ENCODE assay signal across 8 mouse cellular contexts in genomic region chr8:105533892-105534329, GRCm38 (mm10). TPM values are rescaled to one million over a fixed set of nuclear protein-coding genes. Genes with fewer than 3 reads are reported as not detected.
DNase-seq lines count a peak whose midpoint lies in the region; ATAC-seq lines count a peak whose summit lies in the region.

No protein-coding gene starts in this region.

- H3K9me3 ChIP-seq in forebrain, embryonic 16.5 days (ENCODE audit: control insufficient read depth, low read length) = no peaks in the 10 kb centered on the region
- no peaks in the 10 kb centered on the region for H3K9me3 ChIP-seq in hindbrain, embryonic 12.5 days (replicated peaks)

- H3K4me2 ChIP-seq in forebrain, embryonic 16.5 days (ENCODE audit: low read length) = no peak overlapping the region
- H3K4me2 ChIP-seq in hindbrain, embryonic 12.5 days (replicated peaks) = no peak overlapping the region

- H3K27ac ChIP-seq in forebrain, embryonic 16.5 days (ENCODE audit: low read length) = no peak overlapping the region
- H3K27ac ChIP-seq in hindbrain, embryonic 12.5 days = no peak overlapping the region

- no peak overlapping the region for H3K9ac ChIP-seq in forebrain, embryonic 16.5 days (replicated peaks; ENCODE audit: low read depth, low read length)
- H3K9ac ChIP-seq in hindbrain, embryonic 12.5 days = no peak overlapping the region

- peak; percentile 49 for ATAC-seq in forebrain, embryonic 16.5 days
- ATAC-seq in hindbrain, embryonic 12.5 days (ENCODE audit: low FRiP score) = peak; percentile 58; the same call in 1 of the 2 replicates

- DNase-seq in left cerebral cortex, adult 18-20 months (ENCODE audit: low spot score in 2 of 2) = peak; percentile 45 to 72
- DNase-seq in left cerebral cortex, adult 8-10 months (ENCODE audit: low spot score in 2 of 2) = no peak
- peak; percentile 76 to 78 for DNase-seq in cerebellum, adult 18-20 months
- DNase-seq in left cerebral cortex, postnatal 4 days = peak; percentile 89
- DNase-seq in mesoderm, embryonic 11.5 days (ENCODE audit: low read depth, low spot score) = peak; percentile 77
- DNase-seq in spleen, postnatal 14 days (ENCODE audit: low spot score in 2 of 2) = peak; percentile 61 to 75

- intact Hi-C loops in left cerebral cortex, postnatal 4 days (cut with DNase I) = no loop called here

- H3K36me3 ChIP-seq in forebrain, embryonic 16.5 days (ENCODE audit: control insufficient read depth, insufficient read depth) = peaks cover 21% of the 10 kb centered on the region
- H3K36me3 ChIP-seq in hindbrain, embryonic 12.5 days = peaks cover 54% of the 10 kb centered on the region

- no peaks in the 10 kb centered on the region for H3K4me1 ChIP-seq in forebrain, embryonic 16.5 days (replicated peaks; ENCODE audit: control insufficient read depth, insufficient read depth, low read length)
- H3K4me1 ChIP-seq in hindbrain, embryonic 12.5 days = peaks cover 13% of the 10 kb centered on the region

- no peaks in the 10 kb centered on the region for H3K27me3 ChIP-seq in forebrain, embryonic 16.5 days (replicated peaks; ENCODE audit: control insufficient read depth, insufficient read depth, low read length)
- no peaks in the 10 kb centered on the region for H3K27me3 ChIP-seq in hindbrain, embryonic 12.5 days

- no peak overlapping the region for H3K4me3 ChIP-seq in forebrain, embryonic 16.5 days (replicated peaks; ENCODE audit: low read length)
- no peak overlapping the region for H3K4me3 ChIP-seq in hindbrain, embryonic 12.5 days

- WGBS in forebrain, embryonic 16.5 days = 0% methylated on average over 1 of the region's 1 CpGs
- 9% methylated on average over 1 of the region's 1 CpGs for WGBS in hindbrain, embryonic 12.5 days

RNA-seq across cellular contexts. Expression of gene Hsd11b2, which starts 15.4 kb away (rescaled TPM):
- total RNA-seq in left cerebral cortex, adult 18-20 months (2021) = not detected
- not detected for total RNA-seq in left cerebral cortex, adult 8-10 months (2022)
- 0.35 and 0.48 TPM in 2 replicates for polyA plus RNA-seq in forebrain, embryonic 16.5 days (2015; fragmentation: Nextera tagmentation; extraction: Ambion mirVana)
- 24.2 and 24.7 TPM in 2 replicates for polyA plus RNA-seq in hindbrain, embryonic 12.5 days (2016; fragmentation: Nextera tagmentation; extraction: Ambion mirVana)
- not detected for total RNA-seq in left cerebral cortex, postnatal 4 days (2021)

RNA-seq across cellular contexts. Expression of gene Atp6v0d1, which starts 31.9 kb away (rescaled TPM):
- total RNA-seq in left cerebral cortex, adult 18-20 months (2021) = 100 to 1,000 TPM; 306 to 326 TPM
- total RNA-seq in left cerebral cortex, adult 8-10 months (2022) = 100 to 1,000 TPM; 297 to 314 (median 303) TPM
- polyA plus RNA-seq in forebrain, embryonic 16.5 days (2015; fragmentation: Nextera tagmentation; extraction: Ambion mirVana) = 193 and 203 TPM in 2 replicates
- polyA plus RNA-seq in hindbrain, embryonic 12.5 days (2016; fragmentation: Nextera tagmentation; extraction: Ambion mirVana) = 117 and 127 TPM in 2 replicates
- total RNA-seq in left cerebral cortex, postnatal 4 days (2021) = 100 to 1,000 TPM; 255 to 260 TPM

RNA-seq across cellular contexts. Expression of gene Zdhhc1, which starts 37.2 kb away (rescaled TPM):
- 10 to 100 TPM; 41.8 to 42.5 TPM for total RNA-seq in left cerebral cortex, adult 18-20 months (2021)
- total RNA-seq in left cerebral cortex, adult 8-10 months (2022) = 10 to 100 TPM; 38.3 to 45.8 (median 42.9) TPM
- polyA plus RNA-seq in forebrain, embryonic 16.5 days (2015; fragmentation: Nextera tagmentation; extraction: Ambion mirVana) = 26.3 and 33.3 TPM in 2 replicates
- 35.8 and 36.1 TPM in 2 replicates for polyA plus RNA-seq in hindbrain, embryonic 12.5 days (2016; fragmentation: Nextera tagmentation; extraction: Ambion mirVana)
- total RNA-seq in left cerebral cortex, postnatal 4 days (2021) = 10 to 100 TPM; 16.6 to 21.3 TPM

Comparison
In these comparisons a context has a peak if more than half of its experiments do, and no peak if none do; other contexts are left out.
1. DNase-seq: peak in left cerebral cortex, adult 18-20 months (2 of 2), cerebellum, adult 18-20 months (2 of 2), left cerebral cortex, postnatal 4 days (single experiment), mesoderm, embryonic 11.5 days (single experiment) and spleen, postnatal 14 days (2 of 2); none in left cerebral cortex, adult 8-10 months (0 of 2).